Mouse (Mus musculus) adrenal gland, postnatal 0 days (tissue): ENCODE results near the gene Hdgf. TPM values are rescaled to one million over a fixed set of nuclear protein-coding genes. Genes with fewer than 3 reads are reported as not detected.

Source experiments
- polyA plus RNA-seq: library from polyadenylated mRNA; unstranded; fragments of >200 nt; fragmentation: Nextera tagmentation; extraction: Ambion mirVana; gene quantifications from 2 replicates; pipeline ENCODE4 v1.2.1, GENCODE M21; 2015

Hdgf gene
- polyA plus RNA-seq = 129 and 149 TPM in 2 replicates

DNA sequence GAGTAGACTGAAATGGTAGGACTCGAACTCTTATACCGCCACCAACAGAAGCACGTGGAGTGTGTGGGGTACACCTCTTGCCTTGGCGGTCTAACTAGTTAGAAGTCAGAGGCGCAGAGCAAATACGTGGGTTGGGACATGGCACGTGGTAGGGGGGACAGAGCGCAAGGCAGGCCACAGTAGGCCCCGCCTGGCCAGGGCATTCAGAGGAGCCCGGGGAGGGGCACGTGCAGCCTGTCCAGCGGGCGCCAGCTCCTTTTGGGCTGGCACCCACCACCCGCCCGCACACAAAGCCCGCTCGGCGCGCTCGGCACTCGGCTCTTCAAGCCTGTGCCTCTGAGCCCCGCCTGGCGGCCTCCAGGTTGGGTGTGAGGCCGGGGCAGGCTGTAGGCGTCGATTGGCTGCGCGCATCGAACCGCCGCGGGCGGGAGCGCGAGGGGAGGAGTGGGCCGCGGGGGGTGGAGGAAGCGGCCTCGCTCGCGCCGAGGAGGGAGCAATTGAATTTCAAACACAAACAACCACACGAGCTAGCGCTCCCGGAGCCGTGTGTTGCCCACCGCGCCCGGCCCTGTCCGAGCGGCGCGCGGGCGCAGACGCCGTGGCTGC lies at the start of gene Hdgf:
Gene Hdgf, plus strand, starts transcription at position 442 of the 606 bp plus-strand sequence.

DNA sequence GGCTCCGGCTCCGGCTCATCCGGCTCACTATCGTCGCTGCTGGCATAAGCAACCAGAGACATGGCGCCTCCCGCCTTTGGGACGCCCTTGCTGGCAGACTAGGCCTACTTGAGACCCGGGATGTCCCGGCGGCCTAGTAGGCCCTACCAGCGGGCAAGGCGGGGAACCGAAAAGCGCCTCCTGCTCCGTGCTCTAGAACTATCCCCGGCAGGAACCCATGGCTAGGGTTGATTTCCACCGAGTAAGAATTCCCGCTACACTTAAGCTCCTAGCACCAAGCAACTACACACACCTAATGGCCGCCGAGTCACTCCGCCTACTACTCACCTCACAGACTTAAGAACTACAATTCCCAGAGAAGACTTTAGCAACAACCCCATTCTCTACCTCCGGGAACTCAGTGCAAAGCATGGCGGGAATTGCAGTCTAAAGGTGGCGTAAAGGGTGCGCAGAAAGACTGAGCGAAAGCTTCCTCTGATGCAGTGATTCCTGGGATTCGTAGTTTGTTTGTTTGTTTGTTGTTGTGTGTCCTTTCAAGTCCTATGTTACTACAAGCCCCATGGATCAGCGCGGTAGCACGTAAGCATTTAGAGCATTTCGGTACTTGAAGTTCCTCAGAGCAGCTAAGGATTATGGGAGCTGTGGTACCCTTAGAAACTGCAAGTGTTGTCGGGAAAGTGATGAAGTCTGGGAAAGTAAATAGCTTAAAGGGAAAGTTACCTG lies 20.7 kb upstream of the Hdgf start, which contains the start of gene Prcc:
Gene Prcc, minus strand, starts transcription at position 328 of the 723 bp plus-strand sequence.

DNA sequence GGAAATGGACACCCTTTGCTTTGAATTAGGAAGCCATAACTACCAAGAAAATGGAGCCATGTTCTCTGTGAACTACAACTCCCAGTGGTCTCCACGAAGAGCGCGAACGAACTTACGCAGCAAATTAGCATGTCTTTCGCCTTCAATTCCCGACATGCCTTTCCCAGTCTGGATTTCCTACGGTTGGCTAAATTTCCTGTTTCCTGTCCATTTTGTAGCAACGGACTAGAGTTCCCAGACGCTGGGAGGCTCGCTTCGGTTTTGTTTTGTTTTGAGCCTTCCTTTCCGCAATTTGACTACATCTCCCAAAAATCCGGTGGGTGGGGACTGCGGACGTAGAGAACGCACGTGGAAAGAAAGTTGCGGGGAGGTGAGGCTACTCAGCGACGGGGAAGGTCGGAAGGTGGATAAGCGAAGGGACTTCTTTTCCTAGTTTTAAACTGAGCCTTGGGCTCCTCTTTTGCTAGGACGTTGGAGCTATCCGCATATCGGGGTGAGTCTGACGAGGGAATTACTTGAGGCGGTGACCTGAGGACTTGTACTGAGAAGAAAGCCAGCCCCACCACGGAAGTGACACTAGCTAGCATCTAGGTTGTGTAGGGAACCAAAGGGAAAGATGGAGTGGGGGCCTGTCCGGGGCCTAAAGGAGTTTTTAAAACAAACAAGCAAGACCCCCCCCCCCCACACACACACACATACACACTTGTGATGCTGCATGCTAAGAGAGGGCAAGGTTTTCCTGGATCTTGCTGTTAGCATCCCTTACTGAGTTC lies 13.4 kb downstream of the Hdgf start, which contains the start of gene Mrpl24:
Gene Mrpl24, plus strand, starts transcription at position 171 of the 773 bp plus-strand sequence.

DNA sequence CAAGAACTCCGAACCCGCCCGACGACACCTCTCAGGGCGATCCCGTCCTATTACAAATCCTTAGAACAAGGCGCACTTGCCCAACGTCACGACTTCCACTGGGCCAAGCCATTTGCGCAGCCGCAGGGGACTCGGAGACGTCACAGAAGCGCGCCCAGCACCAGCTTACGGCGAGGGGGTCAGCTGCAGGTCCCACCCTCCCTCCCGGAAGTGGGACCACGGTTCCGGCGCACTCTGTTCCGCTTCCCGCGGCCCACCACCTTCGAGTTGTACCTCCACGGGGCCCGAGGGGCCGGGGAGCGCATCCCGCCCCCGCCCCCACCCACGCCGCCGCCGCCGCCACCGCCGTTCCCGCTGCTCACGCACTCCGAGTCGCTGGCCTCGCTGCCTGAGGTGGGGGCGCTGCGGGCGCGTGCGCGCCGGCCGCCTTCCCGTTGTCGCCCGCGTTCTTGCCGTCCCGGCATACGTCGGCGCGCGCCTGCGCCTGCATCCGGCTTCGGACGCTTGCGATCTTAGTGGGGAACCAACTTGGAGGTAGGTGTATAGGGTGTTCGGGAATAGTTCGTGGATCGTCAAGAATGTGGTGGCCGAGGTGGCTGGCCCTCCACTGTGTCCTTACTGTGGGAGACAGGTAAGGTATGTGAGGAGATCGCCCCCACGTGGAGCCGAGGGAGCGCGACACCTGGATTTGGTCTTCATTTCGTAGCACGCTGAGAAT lies 24.1 kb downstream of the Hdgf start, which contains the start of the genes Isg20l2 and Rrnad1:
Gene Isg20l2, plus strand, starts transcription at position 237 of the 718 bp plus-strand sequence.
Gene Rrnad1, minus strand, starts transcription at position 640 of the 718 bp plus-strand sequence.

DNA sequence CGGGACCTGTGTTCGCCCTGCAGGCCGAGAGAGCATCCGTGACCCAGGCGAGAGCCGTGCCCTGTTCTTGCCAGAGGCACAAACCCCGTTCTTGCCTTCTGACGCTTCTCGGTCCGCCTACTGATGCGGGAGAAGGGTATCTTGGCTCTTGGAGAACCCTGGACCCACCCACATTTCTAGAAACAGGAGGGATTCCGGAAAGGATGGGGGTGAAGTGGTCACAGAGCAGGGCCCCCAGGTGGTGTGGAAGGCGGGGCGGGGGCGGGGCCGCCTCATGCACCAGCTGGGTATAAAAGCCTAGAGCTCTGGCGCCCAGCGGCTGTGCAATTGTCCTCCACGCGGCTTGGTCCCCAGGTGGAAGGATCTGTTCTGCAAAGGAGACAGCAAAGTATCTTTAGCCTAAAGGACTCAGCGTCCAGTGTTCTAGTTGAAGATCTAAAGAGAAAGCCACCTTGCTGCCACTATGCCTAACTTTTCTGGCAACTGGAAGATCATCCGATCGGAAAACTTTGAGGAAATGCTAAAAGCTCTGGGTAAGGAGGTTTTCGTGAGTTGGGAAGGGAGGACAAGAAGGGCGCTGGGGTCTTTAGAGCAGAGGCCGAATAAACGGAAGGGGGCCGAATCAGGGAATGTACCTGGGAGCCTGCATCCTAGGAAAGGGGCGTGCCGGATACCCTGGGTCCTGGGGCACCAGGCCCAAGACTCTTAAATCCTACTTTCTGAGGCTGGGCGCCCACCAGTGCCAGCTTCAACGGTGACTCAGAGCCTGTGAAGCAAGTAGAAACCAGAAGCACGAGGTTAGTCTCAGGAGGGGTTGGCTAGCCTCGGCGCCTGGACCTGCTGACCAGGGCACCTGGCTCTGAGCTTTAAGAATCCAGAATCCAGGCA lies 42.5 kb downstream of the Hdgf start, which contains the start of gene Crabp2:
Gene Crabp2, plus strand, starts transcription at position 289 of the 888 bp plus-strand sequence.

Other genes with a start within 250 kb of the Hdgf start
- gene Lrrc71, start 157.7 kb upstream of the Hdgf start, polyA plus RNA-seq = 0.28 and 0.58 TPM in 2 replicates
- gene Ntrk1, start 111.2 kb upstream of the Hdgf start, polyA plus RNA-seq = 29.0 and 133 TPM in 2 replicates
- 0.87 and 3.3 TPM in 2 replicates for gene Insrr, start 109.4 kb upstream of the Hdgf start, polyA plus RNA-seq
- gene Pear1, start 82.0 kb upstream of the Hdgf start, polyA plus RNA-seq = 17.6 and 20.3 TPM in 2 replicates
- gene Sh2d2a, start 59.6 kb upstream of the Hdgf start, polyA plus RNA-seq = 0.21 TPM in 1 of 2 replicates, not detected in the other
- 12.9 and 13.1 TPM in 2 replicates for gene Prcc, start 20.7 kb upstream of the Hdgf start, polyA plus RNA-seq
- gene Mrpl24, start 13.2 kb downstream of the Hdgf start, polyA plus RNA-seq = 101 and 121 TPM in 2 replicates
- gene Isg20l2, start 24.0 kb downstream of the Hdgf start, polyA plus RNA-seq = 17.3 and 22.7 TPM in 2 replicates
- 9.1 and 14.5 TPM in 2 replicates for gene Rrnad1, start 24.4 kb downstream of the Hdgf start, polyA plus RNA-seq
- gene Crabp2, start 42.3 kb downstream of the Hdgf start, polyA plus RNA-seq = 6.4 and 11.8 TPM in 2 replicates
- 6.7 and 8.3 TPM in 2 replicates for gene Nes, start 64.8 kb downstream of the Hdgf start, polyA plus RNA-seq
- 5.2 and 9.7 TPM in 2 replicates for gene Bcan, start 93.9 kb downstream of the Hdgf start, polyA plus RNA-seq
- gene Hapln2, start 121.3 kb downstream of the Hdgf start, polyA plus RNA-seq = 0.11 TPM in 1 of 2 replicates, not detected in the other
- gene Gpatch4, start 136.8 kb downstream of the Hdgf start, polyA plus RNA-seq = 15.4 and 16.1 TPM in 2 replicates
- 197 and 241 TPM in 2 replicates for gene Naxe, start 152.2 kb downstream of the Hdgf start, polyA plus RNA-seq
- not detected in 2 replicates for gene Ttc24, start 172.0 kb downstream of the Hdgf start, polyA plus RNA-seq
- gene Iqgap3, start 175.7 kb downstream of the Hdgf start, polyA plus RNA-seq = 3.7 and 3.8 TPM in 2 replicates
- 16.6 and 22.4 TPM in 2 replicates for gene Mef2d, start 236.1 kb downstream of the Hdgf start, polyA plus RNA-seq